Mouse (Mus musculus) spleen, postnatal 10 days (tissue): ENCODE measurements around the gene Oard1.

Experiments used
- DNase-seq, 2 experiments: peaks; one replicate each; pipeline ENCODE4 v3.0.0; 2021 to 2022; ENCODE audit warnings: low spot score in 2 of 2

The Oard1 gene

GRCm38 (mm10) chr17:48408526-48409291 lies 1.1 kb upstream of the Oard1 start:
- peak; percentile 82 to 89 for DNase-seq

- no peak for DNase-seq
Measured at GRCm38 (mm10) chr17:48410299-48410785, 528 bp downstream of the Oard1 start.

- no peak for DNase-seq
Measured at GRCm38 (mm10) chr17:48411241-48411640, 1.4 kb downstream of the Oard1 start.

- no peak for DNase-seq
Measured at GRCm38 (mm10) chr17:48416011-48416410, 6.2 kb downstream of the Oard1 start.

- peak; percentile 57 to 81 for DNase-seq
Measured at GRCm38 (mm10) chr17:48416425-48417195, 6.8 kb downstream of the Oard1 start.

GRCm38 (mm10) chr17:48417521-48417920 lies 7.7 kb downstream of the Oard1 start:
- DNase-seq, result no peak

- no peak for DNase-seq
Measured at GRCm38 (mm10) chr17:48418174-48418573, 8.4 kb downstream of the Oard1 start.

GRCm38 (mm10) chr17:48418781-48419180 lies 9.0 kb downstream of the Oard1 start:
- DNase-seq, result no peak

GRCm38 (mm10) chr17:48419571-48419970 lies 9.8 kb downstream of the Oard1 start:
- DNase-seq, result no peak

GRCm38 (mm10) chr17:48424237-48424636 lies 14.4 kb downstream of the Oard1 start:
- no peak for DNase-seq

- DNase-seq, result peak in 1 of 2 experiments; percentile 64
Measured at GRCm38 (mm10) chr17:48425823-48426612, 16.2 kb downstream of the Oard1 start.

- peak in 1 of 2 experiments; percentile 61 for DNase-seq
Measured at GRCm38 (mm10) chr17:48426991-48427750, 17.4 kb downstream of the Oard1 start.

- peak in 1 of 2 experiments; percentile 61 for DNase-seq
Measured at GRCm38 (mm10) chr17:48427852-48428530, 18.2 kb downstream of the Oard1 start.

GRCm38 (mm10) chr17:48430394-48430793 lies 20.6 kb downstream of the Oard1 start:
- DNase-seq, result no peak

GRCm38 (mm10) chr17:48431054-48431453 lies 21.2 kb downstream of the Oard1 start:
- no peak for DNase-seq

GRCm38 (mm10) chr17:48432158-48432980 lies 22.6 kb downstream of the Oard1 start, which contains the start of gene Apobec2:
Apobec2 (minus strand) TSS chr17:48432930.
- no peak for DNase-seq

GRCm38 (mm10) chr17:48433006-48433655 lies 23.3 kb downstream of the Oard1 start:
- no peak for DNase-seq

GRCm38 (mm10) chr17:48433689-48434330 lies 24.0 kb downstream of the Oard1 start:
- no peak for DNase-seq

GRCm38 (mm10) chr17:48434479-48434878 lies 24.7 kb downstream of the Oard1 start:
- DNase-seq, result no peak
